In genomic region chr13:100125258-100125643, GRCm38 (mm10) we compare ENCODE assay signal across 8 mouse cellular contexts. TPM values are rescaled to one million over a fixed set of nuclear protein-coding genes. Genes with fewer than 3 reads are reported as not detected.
DNase-seq lines count a peak whose midpoint lies in the region; ATAC-seq lines count a peak whose summit lies in the region.

No protein-coding gene starts in this region.

- peak overlapping the region; percentile 83 for H3K4me2 ChIP-seq in forebrain, embryonic 12.5 days
- H3K4me2 ChIP-seq in liver, embryonic 12.5 days = peak overlapping the region; percentile 88

- H3K9ac ChIP-seq in forebrain, embryonic 12.5 days = peak overlapping the region; percentile 79
- peak overlapping the region; percentile 83 for H3K9ac ChIP-seq in liver, embryonic 12.5 days

- H3K27me3 ChIP-seq in forebrain, embryonic 12.5 days = no peaks in the 10 kb centered on the region
- H3K27me3 ChIP-seq in liver, embryonic 12.5 days (replicated peaks) = no peaks in the 10 kb centered on the region

- no peak overlapping the region for H3K27ac ChIP-seq in forebrain, embryonic 12.5 days
- 0 out of 2 replicates have a peak overlapping the region, but pooled peaks have one; percentile 40 for H3K27ac ChIP-seq in liver, embryonic 12.5 days

- H3K9me3 ChIP-seq in forebrain, embryonic 12.5 days = no peaks in the 10 kb centered on the region
- H3K9me3 ChIP-seq in liver, embryonic 12.5 days (replicated peaks) = no peaks in the 10 kb centered on the region

- H3K36me3 ChIP-seq in forebrain, embryonic 12.5 days (replicated peaks) = peaks cover 32% of the 10 kb centered on the region
- H3K36me3 ChIP-seq in liver, embryonic 12.5 days = peaks cover 35% of the 10 kb centered on the region

- DNase-seq in thymus, postnatal 14 days = peak; percentile 10
- no peak for DNase-seq in thymus, postnatal 36 days
- peak; percentile 35 for DNase-seq in testis, postnatal 10 days (ENCODE audit: low spot score)
- no peak for DNase-seq in cerebellum, adult 9-11 months
- DNase-seq in adrenal gland, postnatal 10 days = no peak

- H3K4me3 ChIP-seq in forebrain, embryonic 12.5 days (replicated peaks) = peak overlapping the region; percentile 96
- H3K4me3 ChIP-seq in liver, embryonic 12.5 days = peak overlapping the region; percentile 96

- peaks cover 17% of the 10 kb centered on the region for H3K4me1 ChIP-seq in forebrain, embryonic 12.5 days
- peaks cover 19% of the 10 kb centered on the region for H3K4me1 ChIP-seq in liver, embryonic 12.5 days

- peak; percentile 57 for ATAC-seq in forebrain, embryonic 12.5 days (ENCODE audit: low FRiP score)
- ATAC-seq in liver, embryonic 12.5 days = peak; percentile 17; the same call in 1 of the 2 replicates
- ATAC-seq in frontal cortex, adult (ENCODE audit: low TSS enrichment) = no peak

- WGBS in forebrain, embryonic 12.5 days = 4% methylated on average over 10 of the region's 10 CpGs
- under 1% methylated on average over 10 of the region's 10 CpGs for WGBS in liver, embryonic 12.5 days (ENCODE audit: insufficient replicate concordance)

RNA-seq across cellular contexts. Expression of gene Smn1, which starts 0.6 kb away (rescaled TPM):
- polyA plus RNA-seq in forebrain, embryonic 12.5 days (2016; fragmentation: Nextera tagmentation; extraction: Ambion mirVana) = 65.5 and 65.6 TPM in 2 replicates
- 39.1 and 41.0 TPM in 2 replicates for polyA plus RNA-seq in liver, embryonic 12.5 days (2016; fragmentation: Nextera tagmentation; extraction: Ambion mirVana)
- total RNA-seq in adrenal gland, postnatal 10 days (2021) = 10 to 100 TPM; 32.8 to 33.7 TPM

RNA-seq across cellular contexts. Expression of gene Serf1, which starts 17.4 kb away (rescaled TPM):
- polyA plus RNA-seq in forebrain, embryonic 12.5 days (2016; fragmentation: Nextera tagmentation; extraction: Ambion mirVana) = 308 and 329 TPM in 2 replicates
- 31.5 and 33.7 TPM in 2 replicates for polyA plus RNA-seq in liver, embryonic 12.5 days (2016; fragmentation: Nextera tagmentation; extraction: Ambion mirVana)
- total RNA-seq in adrenal gland, postnatal 10 days (2021) = 10 to 100 TPM; 25.9 to 29.3 TPM

RNA-seq across cellular contexts. Expression of gene Bdp1, which starts 21.4 kb away (rescaled TPM):
- polyA plus RNA-seq in forebrain, embryonic 12.5 days (2016; fragmentation: Nextera tagmentation; extraction: Ambion mirVana) = 33.5 and 41.2 TPM in 2 replicates
- polyA plus RNA-seq in liver, embryonic 12.5 days (2016; fragmentation: Nextera tagmentation; extraction: Ambion mirVana) = 24.9 and 25.0 TPM in 2 replicates
- 10 to 100 TPM; 31.8 to 32.9 TPM for total RNA-seq in adrenal gland, postnatal 10 days (2021)

Comparison
In these comparisons a context has a peak if more than half of its experiments do, and no peak if none do; other contexts are left out.
1. DNase-seq: peak in thymus, postnatal 14 days (single experiment) and testis, postnatal 10 days (single experiment); none in thymus, postnatal 36 days (0 of 2), cerebellum, adult 9-11 months (single experiment) and adrenal gland, postnatal 10 days (single experiment).